Mouse (Mus musculus) frontal cortex, postnatal 14 days (tissue): ENCODE measurements around the gene Dnase1l2.

Experiments
- DNase-seq, 2 experiments: peaks; one replicate each; pipeline ENCODE4 v3.0.0; 2022; ENCODE audit warnings: low spot score in 2 of 2

Dnase1l2 gene

DNA sequence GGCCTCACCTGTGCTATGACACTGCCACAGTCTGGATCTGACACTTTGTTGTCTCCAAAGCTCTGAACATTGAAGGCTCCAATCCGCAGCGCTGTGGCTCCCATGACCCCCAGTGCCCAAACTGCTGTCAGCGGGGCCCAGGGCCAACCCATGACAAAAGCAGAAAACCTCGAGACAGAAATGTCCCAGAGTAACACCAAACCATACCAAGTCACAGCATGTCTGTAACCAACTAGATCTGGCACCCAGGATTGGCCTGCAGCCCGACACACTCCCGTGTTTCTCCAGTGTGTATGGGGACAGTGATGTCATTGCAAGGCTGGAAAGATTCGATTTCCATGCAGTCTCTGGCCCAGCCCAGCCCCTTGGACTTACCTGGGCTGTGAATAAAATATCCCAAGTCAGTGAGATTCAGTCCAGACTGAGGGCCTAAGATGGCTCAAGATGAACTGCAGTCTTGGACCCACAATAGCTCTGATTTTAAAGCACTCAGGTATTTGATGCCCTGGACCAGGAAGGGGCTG, at the start of gene Dnase1l2:
Gene Dnase1l2 (minus strand): TSS at position 474 of the 524 bp plus-strand sequence.
- no peak for DNase-seq

DNA sequence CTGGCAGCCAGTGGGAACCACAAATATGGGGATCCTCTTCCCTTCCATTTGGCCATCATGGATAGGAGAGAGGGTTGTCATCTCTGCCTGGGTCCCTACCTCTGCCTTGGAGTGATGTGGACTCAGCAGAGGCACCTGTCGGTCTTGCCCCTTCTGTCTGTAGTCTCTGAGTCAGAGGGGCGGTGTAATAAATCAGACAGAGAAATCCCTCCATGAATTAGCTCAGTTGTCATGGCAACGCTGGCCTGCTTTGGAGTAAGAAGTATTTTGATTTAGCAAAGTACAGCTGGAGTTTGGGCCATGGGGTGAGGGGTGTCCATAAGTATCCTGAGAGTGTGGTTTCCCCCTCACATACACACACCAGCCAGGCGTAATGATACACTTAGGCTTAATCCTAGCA, 47.5 kb upstream of the Dnase1l2 start:
- DNase-seq, result no peak

DNA sequence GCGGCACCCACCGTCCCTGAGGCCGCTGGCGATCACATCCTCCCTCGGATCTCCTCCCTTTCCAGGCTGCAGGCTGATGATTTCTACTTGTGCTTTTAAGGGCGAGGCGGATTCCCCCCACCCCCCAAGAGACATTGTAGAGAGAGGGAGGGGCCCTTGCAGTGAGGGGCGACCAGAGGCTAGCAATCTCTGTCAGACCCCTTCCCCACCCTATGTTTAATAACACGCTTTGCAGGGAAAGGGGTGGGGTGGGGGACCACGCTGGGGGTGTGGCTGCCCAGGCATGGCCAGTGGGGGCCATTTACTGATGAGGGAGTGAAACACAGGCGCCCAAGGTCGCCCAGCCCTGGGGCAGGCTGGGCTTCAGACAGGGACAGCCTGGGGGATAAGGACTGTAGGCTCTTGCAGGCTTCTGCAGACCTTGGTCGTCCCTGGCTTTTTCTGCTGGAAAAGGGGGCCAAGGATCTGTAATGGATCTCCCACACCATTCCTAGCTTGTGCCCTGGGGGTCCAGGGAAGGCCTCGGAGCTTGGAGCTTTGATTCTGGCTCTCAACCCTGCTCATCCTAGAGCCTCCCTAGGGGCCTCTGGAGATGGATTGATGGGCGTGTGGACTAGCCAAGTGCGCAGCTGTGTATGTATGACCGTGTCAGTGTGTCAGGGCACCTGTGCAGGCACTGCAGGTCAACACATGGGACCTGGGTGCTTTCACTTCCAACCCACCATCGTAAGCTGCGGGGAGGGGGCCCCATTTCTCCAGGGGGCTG, 46.5 kb upstream of the Dnase1l2 start:
- DNase-seq, result no peak

DNA sequence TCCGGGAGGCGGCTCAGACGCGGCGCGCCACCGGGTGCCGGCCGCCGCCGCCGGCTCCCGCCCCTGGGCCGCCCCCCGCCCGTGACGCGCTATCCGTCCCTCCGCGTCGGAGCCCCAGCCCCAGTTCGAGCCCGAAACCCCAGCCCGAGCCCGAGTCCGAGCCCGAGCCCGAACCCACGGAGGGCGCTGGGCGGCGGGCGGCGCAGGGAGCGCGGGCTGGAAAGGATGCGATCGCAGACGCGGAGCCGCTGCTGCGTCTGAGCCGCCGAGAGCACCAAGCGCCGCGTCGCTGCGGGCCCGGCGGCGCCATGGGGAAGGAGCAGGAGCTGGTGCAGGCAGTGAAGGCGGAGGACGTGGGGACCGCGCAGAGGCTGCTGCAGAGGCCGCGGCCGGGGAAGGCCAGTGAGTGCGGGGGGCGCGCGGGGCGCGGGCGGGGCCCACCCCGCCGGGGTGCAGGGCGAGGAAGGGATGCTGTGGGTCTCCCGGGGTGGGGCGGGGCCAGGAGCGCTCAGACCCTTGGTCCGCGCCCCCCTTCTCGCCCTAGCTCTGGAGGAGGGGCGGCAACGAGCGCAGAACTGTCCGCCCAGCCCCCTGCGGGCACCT, 45.9 kb upstream of the Dnase1l2 start:
- DNase-seq, result no peak

DNA sequence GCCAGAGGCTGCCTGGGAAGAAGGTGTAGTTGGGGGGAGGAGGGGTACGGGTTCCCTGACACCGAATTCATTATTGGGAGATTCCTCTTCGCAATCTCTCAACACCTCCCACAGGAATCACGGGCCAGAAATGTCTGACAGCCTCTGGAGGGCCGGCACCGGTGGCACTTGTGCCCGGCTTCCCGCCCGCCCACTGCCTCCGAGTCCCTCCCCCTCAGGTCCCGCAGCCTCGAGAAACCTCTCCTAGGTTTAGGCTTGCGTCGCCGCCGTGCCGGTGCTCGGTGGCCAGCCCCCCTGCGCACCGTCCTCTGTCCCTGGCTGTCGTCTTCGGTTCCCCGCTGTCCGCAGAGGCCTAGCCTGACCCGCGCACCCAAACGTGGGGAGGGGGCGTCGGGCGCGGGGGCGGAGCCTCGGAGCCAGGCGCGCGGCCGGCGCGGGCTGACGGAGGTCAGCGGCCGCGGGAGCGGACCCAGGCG, 45.3 kb upstream of the Dnase1l2 start, which contains the start of gene Caskin1:
Gene Caskin1 (plus strand): TSS at position 416 of the 476 bp plus-strand sequence.
- DNase-seq, result no peak

DNA sequence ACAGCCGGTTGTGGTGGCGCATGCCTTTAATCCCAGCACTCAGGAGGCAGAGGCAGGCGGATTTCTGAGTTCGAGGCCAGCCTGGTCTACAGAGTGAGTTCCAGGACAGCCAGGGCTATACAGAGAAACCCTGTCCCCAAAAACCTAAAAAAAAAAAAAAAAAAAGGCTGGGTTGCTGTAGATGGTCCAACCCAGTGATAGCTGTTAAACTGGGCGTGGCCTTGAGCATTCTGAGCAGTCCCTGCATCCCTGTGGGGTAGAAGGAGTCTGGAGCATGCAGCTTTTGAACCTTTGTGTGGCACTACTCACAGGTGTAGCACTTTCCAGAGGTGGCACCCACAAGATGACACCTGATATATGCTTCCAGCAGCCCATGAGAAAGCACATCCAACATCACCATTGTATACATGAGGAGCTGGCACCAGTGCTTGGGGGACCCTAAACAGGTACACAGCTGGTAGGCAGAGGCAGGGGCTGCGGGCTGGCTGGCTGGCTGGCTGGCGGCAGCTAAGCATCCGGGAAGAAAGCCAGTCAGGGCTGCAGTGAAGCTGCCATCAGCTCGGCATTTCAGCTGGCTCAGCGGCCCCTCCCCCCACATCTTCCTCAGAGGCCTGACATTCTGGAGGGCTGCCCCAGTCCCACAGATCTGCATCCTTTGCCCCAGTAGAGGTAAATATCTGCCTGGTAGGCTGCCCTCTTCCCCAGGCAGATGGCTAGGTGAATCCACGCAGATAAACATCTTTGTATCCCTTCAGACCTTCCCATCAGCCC, 42.4 kb upstream of the Dnase1l2 start:
- DNase-seq, result no peak

DNA sequence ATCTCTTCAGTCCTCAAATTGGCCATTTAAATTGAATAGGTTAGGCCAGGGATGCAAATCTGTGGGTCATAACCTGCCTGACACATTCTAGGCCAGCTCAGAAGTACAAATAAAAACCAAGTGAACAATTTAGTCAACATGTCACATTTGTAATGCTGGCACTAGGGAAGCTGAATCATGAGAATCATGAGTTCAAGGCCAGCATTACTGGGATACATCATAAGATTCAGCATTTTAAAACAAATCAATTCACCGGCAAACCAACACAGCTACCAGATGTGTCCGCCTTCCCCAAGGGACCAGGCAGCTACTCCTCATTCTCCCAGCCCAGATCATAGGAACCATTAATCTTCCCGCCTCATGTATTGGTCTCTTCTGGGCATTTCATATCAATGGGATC, 40.6 kb upstream of the Dnase1l2 start:
- DNase-seq, result no peak

DNA sequence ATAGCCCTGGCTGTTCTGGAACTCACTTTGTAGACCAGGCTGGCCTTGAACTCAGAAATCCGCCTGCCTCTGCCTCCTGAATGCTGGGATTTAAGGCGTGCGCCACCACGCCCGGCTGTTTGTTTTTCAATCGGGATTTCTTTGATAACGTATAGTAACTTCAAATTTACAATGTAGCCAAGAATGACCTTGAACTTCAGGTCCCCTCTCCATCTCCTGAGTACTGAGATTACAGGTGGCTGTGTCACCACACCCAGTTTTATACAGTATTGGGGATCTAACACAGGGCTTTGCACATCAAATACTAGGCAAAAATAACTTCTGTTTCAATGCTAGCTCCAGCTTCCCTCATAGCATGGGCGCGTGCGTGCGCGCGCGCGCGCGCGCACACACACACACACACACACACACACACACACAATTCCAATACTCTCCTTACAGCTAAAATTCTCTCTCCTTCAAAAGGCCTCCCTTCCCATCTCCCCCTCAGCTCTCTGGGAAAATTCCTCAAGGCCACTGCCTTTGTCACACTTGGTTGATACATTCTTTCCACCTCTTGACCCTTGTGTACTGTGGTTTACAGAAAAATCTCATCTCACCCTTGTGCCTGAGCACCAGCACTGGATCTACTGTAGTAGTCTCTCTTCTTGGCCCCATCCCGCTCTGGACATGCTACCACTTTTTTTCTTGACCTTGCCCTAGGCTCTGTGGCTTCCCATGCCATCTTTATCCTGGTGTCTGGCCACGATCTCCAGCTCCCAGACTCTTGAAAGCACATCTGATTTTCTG, 38.3 kb upstream of the Dnase1l2 start:
- no peak for DNase-seq

DNA sequence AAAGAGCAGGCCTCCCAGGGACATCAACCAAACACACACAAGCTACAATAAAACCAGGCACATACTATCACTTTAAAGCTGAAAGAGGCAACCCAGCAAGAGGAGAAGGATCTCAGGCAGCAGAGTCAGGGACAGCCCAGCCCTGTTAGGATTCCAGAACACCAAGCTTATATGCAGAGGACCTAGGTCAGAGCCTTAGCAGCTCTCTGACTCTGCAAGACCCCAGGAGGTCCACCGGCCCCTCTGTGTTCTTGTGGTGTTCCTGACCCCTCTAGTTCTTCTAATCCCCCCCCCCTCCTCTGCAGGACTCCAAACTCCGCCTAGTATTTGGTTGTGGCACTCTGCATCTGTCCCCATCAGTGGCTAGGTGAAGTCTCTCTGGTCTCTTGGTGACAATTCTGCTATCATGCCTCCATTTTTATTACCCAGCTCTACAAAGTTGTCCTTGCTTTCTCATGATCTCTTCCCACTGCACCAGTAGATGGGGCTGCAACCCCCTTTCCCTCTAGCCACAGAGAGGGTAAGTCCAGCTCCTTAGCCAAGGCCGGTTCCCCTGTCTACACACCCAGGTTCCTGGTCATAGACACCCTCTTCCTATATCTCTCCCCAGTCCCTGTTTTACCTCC, 37.4 kb upstream of the Dnase1l2 start:
- DNase-seq, result no peak

DNA sequence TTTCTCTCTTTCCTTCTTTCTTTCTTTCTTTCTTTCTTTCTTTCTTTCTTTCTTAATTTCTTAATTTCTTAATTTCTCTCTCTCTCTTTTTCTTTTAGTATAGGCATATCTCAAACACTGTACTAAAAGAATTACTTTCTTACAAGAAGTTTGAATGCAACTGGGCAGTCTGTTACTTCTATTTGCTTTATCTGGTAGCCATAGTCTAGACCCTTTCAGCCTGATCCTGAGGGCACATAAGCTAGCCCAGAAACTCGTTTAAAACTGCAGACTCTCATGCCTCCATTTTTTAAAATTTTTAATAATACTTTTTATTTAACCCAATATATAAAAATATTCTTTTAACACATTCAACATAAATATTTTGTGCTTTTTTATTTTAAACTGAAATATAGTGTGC, 36.5 kb upstream of the Dnase1l2 start:
- DNase-seq, result no peak

DNA sequence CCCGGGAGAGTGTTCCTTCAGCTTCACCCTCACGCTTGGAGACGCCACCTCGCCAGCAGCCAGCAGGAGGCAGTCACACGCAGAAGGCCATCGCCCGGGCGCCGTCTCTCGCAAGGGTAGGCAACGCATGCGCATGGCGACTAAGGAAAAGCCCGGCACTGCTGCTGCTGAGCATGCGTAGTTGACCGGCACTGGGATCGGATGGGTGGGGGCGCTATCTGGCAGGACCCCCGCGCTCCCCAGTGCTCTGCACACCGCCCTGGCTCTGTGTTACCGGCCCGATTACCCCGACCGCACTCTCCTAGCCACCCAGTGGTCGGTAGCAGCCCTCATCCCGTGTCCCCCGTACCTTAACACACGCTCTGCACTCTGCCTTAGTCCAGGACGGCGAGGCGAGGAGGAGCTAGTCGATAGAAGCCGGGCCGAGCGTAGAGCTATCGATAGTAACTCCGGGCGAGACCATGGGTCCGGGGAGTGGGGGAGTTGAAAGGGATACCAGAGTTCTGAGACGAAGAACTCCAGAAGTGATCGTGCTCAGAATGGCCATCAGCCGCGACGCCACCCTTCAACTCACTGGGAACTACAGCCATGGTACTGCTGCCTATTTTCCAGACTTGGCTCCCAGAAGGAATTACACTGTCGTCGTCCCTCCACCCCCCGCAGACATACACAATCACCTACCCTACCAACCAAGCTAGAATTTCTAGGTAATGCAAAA, 35.9 kb upstream of the Dnase1l2 start, which contains the start of gene Mlst8:
Gene Mlst8 (minus strand): TSS at position 416 of the 718 bp plus-strand sequence.
- DNase-seq, result peak; percentile 94 to 96

DNA sequence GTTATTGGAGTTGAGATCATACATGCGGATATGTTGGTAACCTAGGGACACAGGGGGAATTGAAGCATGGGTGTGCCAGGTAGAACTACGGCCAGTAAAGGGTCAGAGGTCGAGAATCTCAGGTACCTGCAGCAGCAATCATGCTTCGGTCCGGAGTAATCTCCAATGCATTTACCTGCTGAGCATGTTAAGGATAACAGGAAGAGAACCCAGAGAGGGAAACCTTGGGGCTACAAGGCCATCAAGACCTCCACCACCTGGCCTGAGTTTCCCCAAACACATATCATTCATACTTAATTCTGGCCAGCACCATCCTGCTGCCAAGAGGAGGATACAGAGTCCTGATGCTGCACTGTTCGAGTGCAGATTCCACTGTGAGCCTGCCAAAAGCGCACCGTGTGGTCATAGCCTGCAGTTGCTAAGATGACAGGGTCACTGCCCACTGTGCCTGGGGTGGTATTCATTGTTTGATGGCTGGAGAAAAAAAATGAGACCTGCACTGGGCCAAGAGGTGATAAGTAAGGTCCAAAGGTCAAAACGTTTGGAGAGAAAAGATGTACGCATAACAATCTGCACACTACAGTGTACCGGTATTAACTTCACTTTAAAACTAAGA, 35.2 kb upstream of the Dnase1l2 start:
- DNase-seq, result no peak

DNA sequence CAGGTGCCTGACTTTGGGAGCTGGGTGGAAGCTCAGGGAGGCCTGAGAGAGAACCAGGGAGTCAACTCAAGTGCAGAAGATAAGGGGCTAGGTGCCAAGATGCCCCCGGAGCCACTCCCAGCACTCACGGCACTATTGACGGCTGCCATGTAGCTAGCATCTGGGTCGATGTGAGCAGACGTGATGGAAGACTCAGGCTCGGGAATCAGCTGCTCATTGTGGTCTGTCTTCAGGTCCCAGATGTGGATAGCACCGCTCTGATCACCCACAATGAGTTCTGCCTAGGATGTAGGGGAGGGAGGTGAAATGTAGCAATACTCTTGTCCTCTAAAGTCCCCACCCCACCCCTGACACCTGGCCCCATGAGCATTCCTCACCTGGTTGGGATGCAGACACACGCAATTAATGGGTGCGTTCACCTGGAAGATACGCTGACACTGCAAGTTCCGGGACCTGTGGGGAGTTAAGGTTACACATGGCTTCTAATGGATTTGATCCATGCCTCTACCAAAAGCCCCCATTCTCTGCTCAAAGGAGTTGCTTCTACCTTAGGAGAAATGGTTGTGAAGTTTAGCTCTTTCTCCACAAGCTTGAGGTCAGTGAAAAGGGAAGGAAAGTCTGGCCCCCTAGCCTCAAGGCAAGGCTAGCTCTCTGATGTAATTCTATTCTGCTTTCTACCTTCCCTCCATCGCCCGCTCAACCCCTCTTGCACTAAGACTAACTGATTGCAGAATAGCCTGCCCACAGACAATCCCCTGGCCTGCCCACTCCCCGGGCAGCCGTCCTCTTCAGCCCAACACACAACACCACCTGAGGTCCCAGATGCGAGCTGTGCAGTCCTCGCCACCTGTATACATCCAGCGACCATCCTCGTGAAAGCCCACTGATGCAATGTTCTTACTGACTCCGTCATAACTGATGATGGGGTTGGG, 34.4 kb upstream of the Dnase1l2 start:
- no peak for DNase-seq

DNA sequence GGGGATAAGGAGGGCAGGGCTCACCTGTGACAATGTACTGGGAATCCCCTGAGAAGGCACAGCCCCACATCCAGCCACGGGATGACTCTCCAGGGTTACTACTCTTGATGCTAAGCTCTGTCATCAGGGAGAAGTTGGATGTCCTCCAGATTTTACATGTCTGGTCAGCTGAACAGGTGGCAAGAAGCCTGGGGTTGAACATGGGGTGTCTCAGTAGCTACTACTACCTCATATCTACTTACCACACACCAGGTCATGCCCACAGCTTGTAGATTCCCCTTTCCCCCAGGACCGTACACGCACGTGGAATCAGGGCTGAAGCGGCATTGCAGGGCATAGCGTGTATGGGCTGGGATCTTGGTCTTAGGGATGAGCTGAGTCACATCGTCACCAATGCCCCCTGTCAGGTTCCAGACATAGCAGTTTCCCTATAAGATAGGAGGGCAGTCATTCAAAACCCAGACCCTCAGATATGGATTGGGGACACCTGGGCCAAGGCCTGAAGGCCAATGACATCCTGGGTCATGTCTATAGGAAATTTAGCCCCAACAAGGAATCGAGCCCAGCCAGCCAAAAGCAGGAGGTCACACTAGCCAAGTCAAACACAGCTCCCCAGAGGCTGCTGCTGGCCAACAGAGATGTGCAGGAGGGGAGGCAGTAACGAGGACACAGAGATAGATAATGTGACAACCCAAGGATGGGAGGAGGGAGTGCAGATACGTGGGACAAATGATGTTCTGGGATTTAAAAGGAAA, 33.3 kb upstream of the Dnase1l2 start:
- DNase-seq, result no peak

DNA sequence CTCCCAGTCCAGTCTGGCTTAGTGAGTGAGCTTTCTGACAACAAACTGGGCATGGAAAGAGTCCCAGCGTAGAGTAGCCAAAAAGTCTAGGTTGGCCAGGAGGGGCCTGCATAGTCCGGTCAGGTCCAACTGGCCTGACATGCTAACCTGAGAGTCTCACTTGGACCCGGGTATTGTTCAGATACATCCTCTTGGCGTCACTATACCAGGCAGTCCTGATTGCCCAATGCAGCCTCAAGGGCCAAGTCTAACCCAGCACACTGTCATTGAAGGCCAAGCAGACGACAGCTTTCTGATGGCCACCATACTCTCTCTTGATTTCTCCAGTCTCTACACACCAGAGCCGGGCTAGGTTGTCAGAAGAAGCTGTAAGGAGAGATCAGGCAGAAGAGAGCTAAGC, 32.7 kb upstream of the Dnase1l2 start:
- no peak for DNase-seq

DNA sequence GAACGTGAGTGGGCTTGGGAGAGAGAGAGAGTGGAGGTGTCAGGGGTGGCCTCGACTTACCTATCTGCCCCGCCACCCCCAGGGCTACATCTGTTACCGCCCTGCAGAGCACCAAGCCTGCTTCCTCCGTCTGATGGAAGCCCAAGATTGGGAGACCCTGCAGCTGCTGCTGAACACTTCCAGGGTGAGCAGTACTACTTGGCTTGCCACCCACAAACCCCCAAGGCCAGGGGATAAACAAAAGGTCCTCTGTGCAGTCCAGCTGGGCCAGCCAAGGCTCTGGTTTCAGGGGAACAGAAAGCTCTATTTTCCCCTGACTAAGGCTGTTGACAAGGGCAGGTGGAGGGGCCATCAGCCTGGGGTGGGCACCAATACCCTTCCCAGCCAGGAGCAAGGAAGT, 31.7 kb upstream of the Dnase1l2 start:
- DNase-seq, result peak; percentile 34 to 64

DNA sequence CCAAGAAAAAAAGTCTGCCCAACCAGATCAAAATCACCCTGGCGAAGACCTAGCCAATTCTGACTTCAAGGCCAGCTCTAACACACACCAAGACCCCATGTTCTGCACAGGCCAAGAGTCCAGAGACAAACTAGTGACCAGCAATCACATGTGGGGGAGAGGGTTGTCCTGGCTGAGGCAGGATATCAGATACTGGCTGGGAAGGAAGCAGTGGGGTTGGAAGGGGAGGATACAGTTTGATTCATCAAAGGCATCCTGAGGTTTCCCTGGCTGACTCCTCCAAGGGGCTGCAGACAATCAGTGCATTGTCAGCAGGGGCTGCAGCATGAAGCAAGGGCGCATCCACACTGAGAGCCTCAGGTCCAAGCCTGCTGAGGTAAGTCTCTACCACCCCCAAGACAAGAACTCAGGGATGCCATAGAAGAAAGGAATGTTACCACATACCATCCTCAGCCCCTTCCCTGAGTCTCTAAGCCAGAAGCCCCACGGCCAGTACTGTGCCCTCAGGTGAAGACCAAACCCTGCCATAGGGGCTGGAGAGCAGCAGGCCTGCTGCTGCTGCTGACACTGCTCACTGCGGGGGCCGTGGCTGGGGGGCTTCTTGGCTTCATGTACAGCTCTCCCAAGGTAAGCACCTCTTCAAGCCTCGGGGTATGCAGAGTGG, 30.8 kb upstream of the Dnase1l2 start, which contains the start of gene Bricd5:
Gene Bricd5 (plus strand): TSS at position 273 of the 664 bp plus-strand sequence.
- DNase-seq, result no peak
